Mouse (Mus musculus): Measurements from ENCODE around the gene Exph5. TPM values are rescaled to one million over a fixed set of nuclear protein-coding genes. Genes with fewer than 3 reads are reported as not detected.

Exph5 gene
- polyA plus RNA-seq, 2 experiments = 0.47 to 1.9 TPM

GRCm38 (mm10) chr9:53378171-53378570 is 76.7 kb downstream of the Exph5 start:
- H3K4me1 ChIP-seq (ENCODE audit: control insufficient read depth, insufficient read depth, low read length) = no peaks in the 10 kb centered on the region
- no peaks in the 10 kb centered on the region for H3K36me3 ChIP-seq (ENCODE audit: control insufficient read depth, insufficient read depth, low read length)
- H3K27ac ChIP-seq (replicated peaks; ENCODE audit: low read depth, low read length) = no peak overlapping the region
- DNase-seq (ENCODE audit: low spot score) = no peak
- TF ChIP-seq POLR2A (IDR thresholded peaks at IDR 0.05; ENCODE audit: borderline replicate concordance, extremely low read depth, insufficient read depth, insufficient read length) = no peak
- no peak overlapping the region for H3K4me3 ChIP-seq (replicated peaks; ENCODE audit: low read length)
- H3K27me3 ChIP-seq (ENCODE audit: control insufficient read depth, insufficient read depth, low read length) = no peaks in the 10 kb centered on the region
- no peak for ATAC-seq (ENCODE audit: low FRiP score, low read depth)
- H3K9me3 ChIP-seq (ENCODE audit: control insufficient read depth, low read length) = no peaks in the 10 kb centered on the region
- no peak overlapping the region for H3K9ac ChIP-seq (ENCODE audit: low read depth, low read length, severe bottlenecking)
- WGBS = 89% methylated on average over 3 of the region's 3 CpGs
- no peak overlapping the region for H3K4me2 ChIP-seq (replicated peaks; ENCODE audit: low read depth, low read length, severe bottlenecking)

GRCm38 (mm10) chr9:53380595-53380994 is 79.1 kb downstream of the Exph5 start:
- H3K27me3 ChIP-seq (ENCODE audit: control insufficient read depth, insufficient read depth, low read length) = no peaks in the 10 kb centered on the region
- H3K4me1 ChIP-seq (ENCODE audit: control insufficient read depth, insufficient read depth, low read length) = no peaks in the 10 kb centered on the region
- DNase-seq (ENCODE audit: low spot score) (no peak), ATAC-seq (ENCODE audit: low FRiP score, low read depth) (no peak)
- no peaks in the 10 kb centered on the region for H3K36me3 ChIP-seq (ENCODE audit: control insufficient read depth, insufficient read depth, low read length)
- no peaks in the 10 kb centered on the region for H3K9me3 ChIP-seq (ENCODE audit: control insufficient read depth, low read length)
- no peak overlapping the region for H3K27ac ChIP-seq (replicated peaks; ENCODE audit: low read depth, low read length)
- H3K4me2 ChIP-seq (replicated peaks; ENCODE audit: low read depth, low read length, severe bottlenecking) = no peak overlapping the region
- no peak for TF ChIP-seq POLR2A (IDR thresholded peaks at IDR 0.05; ENCODE audit: borderline replicate concordance, extremely low read depth, insufficient read depth, insufficient read length)
- 84% methylated on average over 2 of the region's 2 CpGs for WGBS
- no peak overlapping the region for H3K9ac ChIP-seq (ENCODE audit: low read depth, low read length, severe bottlenecking)
- H3K4me3 ChIP-seq (replicated peaks; ENCODE audit: low read length) = no peak overlapping the region

DNA sequence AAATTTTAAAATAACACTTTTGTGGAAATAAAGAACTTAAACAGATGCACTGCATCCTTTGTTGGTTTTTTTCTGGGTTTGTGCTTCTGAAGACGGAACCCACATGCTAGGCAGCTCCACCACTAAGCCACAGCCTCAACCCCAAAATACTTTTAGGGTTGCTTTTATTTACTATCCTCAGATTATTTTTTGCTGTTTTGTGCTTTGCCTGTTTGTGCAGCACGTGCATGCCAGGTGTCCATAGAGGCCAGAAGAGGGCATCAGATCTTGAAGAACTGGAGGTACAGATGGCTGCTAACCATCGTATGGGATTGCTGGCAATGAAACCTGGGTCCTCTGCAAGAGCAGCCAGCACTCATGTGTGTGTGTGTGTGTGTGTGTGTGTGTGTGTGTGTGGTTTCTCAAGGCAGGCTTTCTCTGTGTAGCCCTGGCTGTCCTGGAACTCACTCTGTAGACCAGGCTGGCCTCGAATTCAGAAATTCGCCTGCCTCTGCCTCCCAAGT is 79.7 kb downstream of the Exph5 start:
- 70% methylated on average over 5 of the region's 5 CpGs for WGBS
- no peak overlapping the region for H3K4me2 ChIP-seq (replicated peaks; ENCODE audit: low read depth, low read length, severe bottlenecking)
- ATAC-seq (ENCODE audit: low FRiP score, low read depth) (no peak), DNase-seq (ENCODE audit: low spot score) (no peak)
- H3K4me1 ChIP-seq (ENCODE audit: control insufficient read depth, insufficient read depth, low read length) = no peaks in the 10 kb centered on the region
- no peak for TF ChIP-seq POLR2A (IDR thresholded peaks at IDR 0.05; ENCODE audit: borderline replicate concordance, extremely low read depth, insufficient read depth, insufficient read length)
- no peak overlapping the region for H3K27ac ChIP-seq (replicated peaks; ENCODE audit: low read depth, low read length)
- H3K9ac ChIP-seq (ENCODE audit: low read depth, low read length, severe bottlenecking) = no peak overlapping the region
- H3K4me3 ChIP-seq (replicated peaks; ENCODE audit: low read length) = no peak overlapping the region
- H3K36me3 ChIP-seq (ENCODE audit: control insufficient read depth, insufficient read depth, low read length) = no peaks in the 10 kb centered on the region
- no peaks in the 10 kb centered on the region for H3K9me3 ChIP-seq (ENCODE audit: control insufficient read depth, low read length)
- H3K27me3 ChIP-seq (ENCODE audit: control insufficient read depth, insufficient read depth, low read length) = no peaks in the 10 kb centered on the region

DNA sequence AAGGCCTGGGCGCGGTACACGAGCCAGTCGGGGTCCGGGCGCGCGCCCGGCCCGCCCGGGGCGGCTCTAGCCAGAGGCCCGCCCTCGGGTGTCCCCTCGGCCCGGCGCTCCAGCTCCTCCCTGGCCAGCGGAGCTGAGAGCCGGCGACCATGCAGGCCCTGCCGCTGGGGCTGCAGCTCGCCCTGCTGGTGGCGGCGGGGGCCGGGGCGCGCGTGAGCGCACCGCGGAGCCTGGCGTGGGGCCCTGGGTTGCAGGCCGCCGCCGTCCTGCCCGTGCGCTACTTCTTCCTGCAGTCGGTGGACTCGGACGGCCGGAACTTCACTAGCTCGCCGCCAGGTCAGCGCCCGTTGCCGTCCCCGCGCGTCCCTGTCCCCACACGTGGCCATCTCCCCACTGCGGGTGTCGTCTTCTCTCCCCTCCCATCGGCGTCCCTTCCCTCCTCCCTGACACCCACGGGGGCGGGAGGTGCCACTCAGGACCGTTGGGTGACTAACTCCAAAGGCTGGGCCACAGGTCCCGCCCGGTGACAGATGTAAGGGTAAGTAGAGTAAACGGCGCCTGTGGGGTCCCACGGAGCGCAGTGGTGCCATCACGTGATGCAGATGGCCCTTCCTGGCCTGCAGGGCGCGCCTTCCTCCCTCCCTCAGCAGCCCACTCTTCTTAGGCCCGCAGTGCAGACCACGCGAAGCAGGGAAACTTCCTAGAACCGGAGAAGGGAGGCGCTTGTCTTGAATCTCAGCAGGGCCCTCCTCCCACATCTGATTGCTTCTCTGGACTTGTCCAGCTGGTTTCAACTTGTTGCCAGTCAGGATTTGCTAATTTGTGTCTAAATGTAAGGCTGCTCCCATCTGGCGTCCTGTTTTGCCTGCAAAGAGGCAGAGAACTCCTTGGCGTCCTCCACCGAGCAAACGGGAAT is 82.7 kb downstream of the Exph5 start, which contains the start of gene Kdelc2:
Gene Kdelc2 (plus strand): TSS at position 75 of the 916 bp plus-strand sequence.
- no peaks in the 10 kb centered on the region for H3K36me3 ChIP-seq (ENCODE audit: control insufficient read depth, insufficient read depth, low read length)
- peak within 1 kb of the TSS; percentile 77 for H3K4me2 ChIP-seq (replicated peaks; ENCODE audit: low read depth, low read length, severe bottlenecking)
- peak within 1 kb of the TSS; percentile 97 for H3K9ac ChIP-seq (ENCODE audit: low read depth, low read length, severe bottlenecking)
- ATAC-seq (ENCODE audit: low FRiP score, low read depth) = peak; percentile 95
- H3K27ac ChIP-seq (replicated peaks; ENCODE audit: low read depth, low read length) = peak within 1 kb of the TSS; percentile 97
- no peaks in the 10 kb centered on the region for H3K4me1 ChIP-seq (ENCODE audit: control insufficient read depth, insufficient read depth, low read length)
- WGBS = 3% methylated on average over 51 of the region's 75 CpGs
- TF ChIP-seq POLR2A (IDR thresholded peaks at IDR 0.05; ENCODE audit: borderline replicate concordance, extremely low read depth, insufficient read depth, insufficient read length) = peak; percentile 89; the same call in 1 of the 2 replicates
- no peaks in the 10 kb centered on the region for H3K27me3 ChIP-seq (ENCODE audit: control insufficient read depth, insufficient read depth, low read length)
- peak within 1 kb of the TSS; percentile 74 for H3K4me3 ChIP-seq (replicated peaks; ENCODE audit: low read length)
- H3K9me3 ChIP-seq (ENCODE audit: control insufficient read depth, low read length) = no peaks in the 10 kb centered on the region
- peak; percentile 91 for DNase-seq (ENCODE audit: low spot score)

DNA sequence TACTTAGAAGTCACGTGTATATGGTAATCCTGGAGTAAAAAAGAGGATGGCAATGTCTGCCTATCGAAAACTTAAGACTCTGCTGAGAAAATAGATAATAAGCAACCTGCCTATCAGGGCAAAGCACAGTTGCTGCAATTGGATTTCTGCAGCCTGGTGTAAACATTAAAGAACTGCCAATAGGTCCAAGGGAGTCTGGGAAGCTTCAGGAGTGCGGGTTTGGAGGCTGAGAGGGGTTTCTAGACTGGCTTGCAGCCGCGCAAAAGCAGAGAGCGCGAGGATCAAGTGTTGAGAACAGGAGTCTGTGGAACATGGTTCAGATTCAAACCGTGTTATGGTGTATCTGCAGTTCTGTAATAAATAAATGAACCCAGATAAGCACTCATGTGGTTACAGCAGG is 83.4 kb downstream of the Exph5 start:
- DNase-seq (ENCODE audit: low spot score) (peak; percentile 23), ATAC-seq (ENCODE audit: low FRiP score, low read depth) (peak; percentile 28; the same call in 1 of the 2 replicates)
- Histone ChIP-seq H3K9ac (ENCODE audit: low read depth, low read length, severe bottlenecking) (peak overlapping the region; percentile 97), H3K4me3 (replicated peaks; ENCODE audit: low read length) (peak overlapping the region; percentile 74), H3K27me3 (ENCODE audit: control insufficient read depth, insufficient read depth, low read length) (no peaks in the 10 kb centered on the region), H3K9me3 (ENCODE audit: control insufficient read depth, low read length) (no peaks in the 10 kb centered on the region), H3K4me2 (replicated peaks; ENCODE audit: low read depth, low read length, severe bottlenecking) (peak overlapping the region; percentile 77), H3K4me1 (ENCODE audit: control insufficient read depth, insufficient read depth, low read length) (no peaks in the 10 kb centered on the region), H3K27ac (replicated peaks; ENCODE audit: low read depth, low read length) (peak overlapping the region; percentile 97), H3K36me3 (ENCODE audit: control insufficient read depth, insufficient read depth, low read length) (no peaks in the 10 kb centered on the region)
- WGBS = 8% methylated on average over 8 of the region's 8 CpGs
- no peak for TF ChIP-seq POLR2A (IDR thresholded peaks at IDR 0.05; ENCODE audit: borderline replicate concordance, extremely low read depth, insufficient read depth, insufficient read length)
